Mouse (Mus musculus) thymus, postnatal 0 days (tissue): ENCODE data around the gene Cep83. TPM values are rescaled to one million over a fixed set of nuclear protein-coding genes. Genes with fewer than 3 reads are reported as not detected.

Experiments
- DNase-seq: peaks from one replicate; pipeline ENCODE4 v3.0.0-alpha.2; 2015; ENCODE audit warnings: low spot score
- polyA plus RNA-seq: library from polyadenylated mRNA; unstranded; fragments of >200 nt; fragmentation: Nextera tagmentation; extraction: Ambion mirVana; gene quantifications from 2 replicates; pipeline ENCODE4 v1.2.1, GENCODE M21; 2015

The Cep83 gene
- polyA plus RNA-seq, 1 experiment from 2014 or later: 23.5 TPM

- no peak for DNase-seq
Observed at GRCm38 (mm10) chr10:94825951-94826350, 137.5 kb downstream of the Cep83 start.

DNA sequence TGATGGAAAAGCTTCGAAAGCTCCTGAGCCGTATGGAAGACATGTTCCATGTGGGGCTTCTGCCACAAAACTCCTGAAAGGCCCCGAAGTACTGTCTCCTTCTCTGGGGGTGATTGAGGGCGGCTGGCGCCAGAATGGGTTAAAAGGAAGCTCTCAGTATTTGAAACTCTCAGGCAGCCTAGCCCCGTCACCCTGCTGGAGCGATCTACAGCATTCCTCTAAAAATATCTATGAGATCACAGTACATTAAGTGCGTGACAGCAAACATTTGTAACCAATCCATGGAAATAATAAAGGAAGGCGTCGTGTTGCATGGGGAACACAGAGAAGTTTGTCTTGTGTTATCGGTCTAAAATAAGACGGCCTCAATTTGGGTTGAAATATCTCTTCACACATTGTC lies 138.0 kb downstream of the Cep83 start:
- no peak for DNase-seq

- DNase-seq: peak; percentile 62
Observed at GRCm38 (mm10) chr10:94827325-94827724, 138.9 kb downstream of the Cep83 start.

DNA sequence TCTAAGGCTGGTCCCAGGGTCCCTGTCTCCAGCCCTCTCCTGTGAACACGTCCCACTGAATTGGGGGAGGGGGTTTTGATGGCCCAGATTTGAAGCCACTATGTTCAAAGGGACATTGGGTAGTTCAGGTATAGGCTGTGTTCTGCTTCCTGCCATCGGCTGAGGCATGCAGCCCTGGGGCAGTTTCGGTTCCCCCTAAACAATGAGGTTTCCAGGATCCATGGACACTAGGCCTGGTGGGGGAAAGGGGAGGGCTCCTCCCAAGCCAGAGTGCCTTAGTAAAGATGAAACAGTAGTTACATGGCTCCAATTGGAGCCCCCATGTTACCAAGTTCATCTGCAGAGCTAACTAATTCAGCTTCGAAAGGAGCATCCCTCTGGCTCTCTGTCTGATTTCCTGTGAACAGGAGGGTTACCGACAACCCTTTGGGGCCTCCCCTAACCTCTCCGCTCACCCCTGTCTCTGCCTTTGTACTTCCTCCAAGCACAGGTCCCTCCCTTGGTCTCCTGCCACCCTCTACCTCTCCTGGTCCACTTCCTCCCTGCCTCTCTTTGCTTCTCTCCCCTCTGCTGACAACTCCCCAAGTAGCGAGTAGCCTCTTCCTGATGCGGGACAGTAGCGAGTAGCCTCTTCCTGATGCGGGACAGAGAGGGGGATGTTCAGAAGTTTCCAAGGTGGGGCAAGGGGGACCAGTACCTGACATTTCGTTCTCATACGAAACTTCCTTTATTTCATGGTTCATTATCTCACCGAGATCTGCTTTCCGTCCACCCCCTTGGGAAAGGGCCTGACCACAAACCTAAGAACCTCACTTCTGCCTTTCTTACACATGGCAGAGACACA lies 139.7 kb downstream of the Cep83 start:
- DNase-seq: peak; percentile 71

GRCm38 (mm10) chr10:94828734-94829230 lies 140.3 kb downstream of the Cep83 start:
- no peak for DNase-seq

GRCm38 (mm10) chr10:94829407-94829806 lies 141.0 kb downstream of the Cep83 start:
- peak; percentile 80 for DNase-seq

- no peak for DNase-seq
Observed at GRCm38 (mm10) chr10:94835874-94836273, 147.4 kb downstream of the Cep83 start.
